Mouse (Mus musculus): ENCODE results near the gene Sumo3.

DNA sequence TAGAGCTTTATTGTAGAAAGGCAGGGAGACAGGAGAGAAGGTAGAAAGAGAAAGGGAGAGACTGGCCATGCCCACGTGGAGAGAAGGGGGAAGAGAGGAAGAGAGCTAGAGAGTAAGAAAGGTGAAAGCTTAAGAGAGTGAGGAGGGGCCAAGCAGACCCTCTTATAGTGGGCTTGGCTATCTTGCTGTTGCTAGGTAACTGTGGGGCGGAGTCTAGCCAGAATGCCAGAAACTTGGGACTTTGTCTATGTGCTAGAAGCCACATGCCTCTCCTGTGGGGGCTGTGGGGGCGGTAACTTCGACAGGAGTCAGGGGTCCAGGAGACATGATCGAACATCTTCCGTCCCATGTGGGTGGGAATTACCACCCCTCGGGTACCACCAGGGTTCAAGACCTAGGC lies 36.4 kb upstream of the Sumo3 start:
- TF ChIP-seq CTCF (IDR thresholded peaks at IDR 0.05; ENCODE audit: control insufficient read depth, insufficient read depth, low read length): no peak
- TF ChIP-seq POLR2A (IDR thresholded peaks at IDR 0.05; ENCODE audit: borderline replicate concordance, control insufficient read depth, low read depth, low read length): no peak

All from bone marrow, adult 2 months (tissue).